ENCODE assay signal across 30 mouse cellular contexts in the genomic region with DNA sequence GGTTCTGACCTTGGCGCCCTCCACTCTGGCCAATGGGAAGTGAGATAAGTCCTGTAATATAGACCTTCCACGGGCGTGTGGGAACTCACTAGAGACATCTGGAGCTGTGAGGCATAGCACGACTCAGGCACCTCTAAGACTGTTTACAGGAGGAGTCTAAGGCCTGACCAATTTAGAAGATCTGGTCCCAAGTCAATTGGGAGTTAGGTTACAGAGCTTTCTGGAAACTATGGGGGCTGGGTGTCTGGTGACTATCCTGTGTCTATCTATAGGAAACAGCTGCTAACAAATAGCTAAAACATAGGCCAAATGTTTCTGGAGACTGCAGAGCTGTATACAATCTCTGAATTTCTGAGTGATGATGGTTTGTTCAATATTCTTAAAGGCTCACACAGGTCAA. TPM values are rescaled to one million over a fixed set of nuclear protein-coding genes. Genes with fewer than 3 reads are reported as not detected.
"Had no signal": no experiment of that assay in that cellular context is flagged by ENCODE, and none has a peak within 500 bp of the region (broad histone marks: within the 10 kb centered on the region; RNA-seq: fewer than 3 reads in every experiment).

No protein-coding gene starts in this region.

- H3K27me3 ChIP-seq: kidney, embryonic 15.5 days; limb, embryonic 15.5 days had no signal

- H3K27ac ChIP-seq: kidney, embryonic 15.5 days; layer of hippocampus, adult 2 months; limb, embryonic 15.5 days; liver, embryonic 14.5 days; stomach, postnatal 0 days had no signal

- H3K4me3 ChIP-seq: kidney, embryonic 15.5 days; layer of hippocampus, adult 2 months; limb, embryonic 15.5 days had no signal

- ATAC-seq: inflammation-experienced regulatory T-cells, adult 6 months; liver, postnatal 0 days had no signal

- H3K9me3 ChIP-seq: limb, embryonic 15.5 days had no signal

- H3K4me2 ChIP-seq: kidney, embryonic 15.5 days; limb, embryonic 15.5 days; liver, embryonic 11.5 days; midbrain, embryonic 11.5 days had no signal

- H3K36me3 ChIP-seq: kidney, embryonic 15.5 days; limb, embryonic 15.5 days had no signal

- H3K9ac ChIP-seq: kidney, embryonic 15.5 days; limb, embryonic 15.5 days; liver, embryonic 14.5 days; liver, postnatal 0 days had no signal

- DNase-seq: kidney, adult 11 months; kidney, adult 8-10 months; kidney, postnatal 25 days; layer of hippocampus, adult 9-11 months; liver, postnatal 0 days; lung, postnatal 14 days; midbrain, embryonic 14.5 days; right cerebral cortex, postnatal 14 days; right cerebral cortex, postnatal 4 days; thymus, adult 2 months; thymus, postnatal 14 days; thymus, postnatal 4 days had no signal

RNA-seq across cellular contexts. Expression of gene Foxi1, which starts 41.5 kb away (rescaled TPM):
- total RNA-seq: layer of hippocampus, adult 2 months; layer of hippocampus, postnatal 25 days; left cerebral cortex, postnatal 25 days; megakaryocyte progenitor cell, adult 5-6 weeks; megakaryocyte-erythroid progenitor cell, adult 5-6 weeks had no signal
- polyA plus RNA-seq: inflammation-experienced regulatory T-cells, adult 6 months; large intestine, adult 2 months; limb, embryonic 11.5 days; limb, embryonic 15.5 days; liver, embryonic 11.5 days; liver, embryonic 14.5 days; liver, postnatal 0 days; midbrain, embryonic 11.5 days; midbrain, embryonic 14.5 days; midbrain, postnatal 0 days; neural tube, embryonic 11.5 days; neural tube, embryonic 14.5 days; stomach, embryonic 14.5 days; stomach, postnatal 0 days had no signal
